Mouse (Mus musculus): ENCODE results near the gene Hmbs.
"Not testable (repeated sequence)": the region's sequence is repeated elsewhere in the genome, so short reads cannot be mapped to it uniquely, and the experiment has no call there.

The Hmbs gene

GRCm38 (mm10) chr9:44325032-44325767, 18.8 kb downstream of the Hmbs start:
- not testable (repeated sequence) for DNase-seq (ENCODE audit: low spot score)

GRCm38 (mm10) chr9:44324147-44324546, 19.9 kb downstream of the Hmbs start:
- no peak for DNase-seq (ENCODE audit: low spot score)

- DNase-seq (ENCODE audit: low spot score): not testable (repeated sequence)
Observed at GRCm38 (mm10) chr9:44323656-44324055, 20.4 kb downstream of the Hmbs start.

- no peak for DNase-seq (ENCODE audit: low spot score)
Observed at GRCm38 (mm10) chr9:44320799-44321133, 23.3 kb downstream of the Hmbs start.

GRCm38 (mm10) chr9:44319887-44320798, 23.9 kb downstream of the Hmbs start, which contains the start of gene C2cd2l:
Gene C2cd2l, minus strand, starts transcription at chr9:44320285.
- peak; percentile 85 for DNase-seq (ENCODE audit: low spot score)

- DNase-seq (ENCODE audit: low spot score): no peak
Observed at GRCm38 (mm10) chr9:44319105-44319886, 24.7 kb downstream of the Hmbs start.

GRCm38 (mm10) chr9:44318826-44319095, 25.3 kb downstream of the Hmbs start:
- no peak for DNase-seq (ENCODE audit: low spot score)

GRCm38 (mm10) chr9:44318076-44318825, 25.8 kb downstream of the Hmbs start:
- no peak for DNase-seq (ENCODE audit: low spot score)

- no peak for DNase-seq (ENCODE audit: low spot score)
Observed at GRCm38 (mm10) chr9:44317452-44317851, 26.6 kb downstream of the Hmbs start.

- no peak for DNase-seq (ENCODE audit: low spot score)
Observed at GRCm38 (mm10) chr9:44314910-44315309, 29.1 kb downstream of the Hmbs start.

- DNase-seq (ENCODE audit: low spot score): no peak
Observed at GRCm38 (mm10) chr9:44314257-44314547, 29.8 kb downstream of the Hmbs start.

- no peak for DNase-seq (ENCODE audit: low spot score)
Observed at GRCm38 (mm10) chr9:44313476-44314256, 30.4 kb downstream of the Hmbs start.

- DNase-seq (ENCODE audit: low spot score): no peak
Observed at GRCm38 (mm10) chr9:44311136-44312134, 32.6 kb downstream of the Hmbs start.

- no peak for DNase-seq (ENCODE audit: low spot score)
Observed at GRCm38 (mm10) chr9:44310750-44311135, 33.3 kb downstream of the Hmbs start.

- no peak for DNase-seq (ENCODE audit: low spot score)
Observed at GRCm38 (mm10) chr9:44309756-44310155, 34.3 kb downstream of the Hmbs start.

GRCm38 (mm10) chr9:44307248-44307647, 36.8 kb downstream of the Hmbs start:
- no peak for DNase-seq (ENCODE audit: low spot score)

GRCm38 (mm10) chr9:44306532-44306931, 37.5 kb downstream of the Hmbs start:
- no peak for DNase-seq (ENCODE audit: low spot score)

GRCm38 (mm10) chr9:44305466-44306079, 38.5 kb downstream of the Hmbs start, which contains the start of gene Hinfp:
Gene Hinfp, minus strand, starts transcription at chr9:44305671.
- DNase-seq (ENCODE audit: low spot score): peak; percentile 98

- not testable (repeated sequence) for DNase-seq (ENCODE audit: low spot score)
Observed at GRCm38 (mm10) chr9:44300001-44300400, 44.0 kb downstream of the Hmbs start.
